Mouse (Mus musculus): Measurements from ENCODE around the gene Dmac2.

GRCm38 (mm10) chr7:25615706-25616011, 3.6 kb upstream of the Dmac2 start, which contains the start of gene Erich4:
- TF ChIP-seq CTCF (IDR thresholded peaks at IDR 0.05; ENCODE audit: control insufficient read depth, insufficient read depth, insufficient read length) (no peak), MYOD1 (IDR thresholded peaks at IDR 0.05; ENCODE audit: control insufficient read depth, insufficient read length, low read depth) (no peak), CEBPB (IDR thresholded peaks at IDR 0.05; ENCODE audit: low read depth) (no peak), USF1 (IDR thresholded peaks at IDR 0.05; ENCODE audit: low read depth) (no peak)
